Mouse (Mus musculus) spleen, adult 18-20 months (tissue): Measurements from ENCODE around the gene Olfr1301.

Source experiments
- DNase-seq, 2 experiments: peaks; one replicate each; pipeline ENCODE4 v3.0.0; 2022; ENCODE audit warnings: mixed read lengths in 2 of 2

Gene Olfr1301

DNA sequence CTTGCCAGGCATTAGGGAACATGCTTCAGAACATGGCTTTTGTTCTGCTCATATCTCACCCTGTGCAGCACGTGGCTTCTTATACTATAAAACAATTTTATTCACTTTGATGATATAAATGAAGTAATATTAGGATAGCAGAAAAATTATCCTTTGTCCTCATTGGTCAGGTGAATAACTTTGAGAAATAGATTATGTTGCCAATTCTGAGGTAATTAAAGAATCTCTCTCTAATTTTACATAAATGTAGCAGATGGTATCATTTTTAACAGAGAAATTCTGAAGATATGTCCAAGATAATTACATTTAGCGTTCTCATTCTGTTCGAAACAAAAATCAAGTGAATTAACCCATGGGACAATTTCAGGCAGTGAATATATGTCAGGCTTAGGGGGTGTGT is at the start of gene Olfr1301:
Gene Olfr1301, plus strand, starts transcription at position 301 of the 400 bp plus-strand sequence.
- no peak for DNase-seq

DNA sequence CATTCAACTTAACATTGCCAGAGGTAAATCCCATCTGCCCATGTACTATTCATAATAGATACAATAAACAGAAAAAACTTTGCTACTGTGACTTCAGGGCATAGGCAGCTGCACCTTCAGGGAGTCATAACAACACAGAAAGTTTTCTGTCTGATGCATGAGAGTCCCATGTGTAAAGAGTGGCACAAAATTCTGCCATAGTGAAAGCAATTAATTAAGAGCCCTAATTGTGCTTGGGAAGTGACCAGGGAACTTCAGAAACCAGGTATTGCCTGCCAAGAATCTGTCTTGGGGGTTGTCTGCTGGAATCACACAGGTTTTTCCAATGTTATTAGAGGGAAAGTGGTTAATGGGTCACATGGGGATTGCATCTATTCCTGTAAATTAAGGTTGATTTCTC is 24.1 kb upstream of the Olfr1301 start:
- no peak for DNase-seq

DNA sequence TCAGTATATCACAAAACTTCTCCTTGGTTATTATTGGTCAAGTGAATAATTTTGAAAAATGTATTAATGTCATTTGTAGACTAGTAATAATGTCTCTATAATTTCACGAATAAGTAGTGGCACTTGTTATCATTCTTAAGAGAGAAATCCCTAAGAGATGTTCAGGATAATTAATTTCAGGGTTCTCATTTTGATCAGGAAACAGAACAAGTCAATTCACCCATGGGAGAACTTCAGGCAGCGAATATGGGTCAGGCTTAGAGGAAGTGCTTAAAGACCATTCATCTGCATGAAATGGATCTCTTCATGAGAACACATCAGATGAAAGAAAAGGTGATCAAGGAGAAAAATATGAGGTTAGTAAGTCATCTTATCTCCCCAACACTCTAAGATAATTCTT is 26.3 kb downstream of the Olfr1301 start, which contains the start of gene Olfr1302:
Gene Olfr1302, plus strand, starts transcription at position 301 of the 400 bp plus-strand sequence.
- no peak for DNase-seq
